Mouse (Mus musculus) ES-E14 (cell line): Measurements from ENCODE around the gene Gm28048. TPM values are rescaled to one million over a fixed set of nuclear protein-coding genes. Genes with fewer than 3 reads are reported as not detected.

Experiments used
- DNase-seq: peaks from one replicate; pipeline ENCODE4 v3.0.0-alpha.2; 2013; ENCODE audit warnings: low read depth, low spot score
- H3K27ac ChIP-seq: 2 replicates; pipeline ENCODE4 v1.5.1; 2012; ENCODE audit warnings: low read depth, mild to moderate bottlenecking, low read length, moderate library complexity, mixed read lengths; ENCODE audit not compliant: poor library complexity, insufficient read depth, severe bottlenecking
- H3K36me3 ChIP-seq: 2 replicates; pipeline ENCODE4 v1.6.1; 2012; ENCODE audit warnings: mild to moderate bottlenecking, low read length, moderate library complexity, mixed read lengths; ENCODE audit not compliant: control insufficient read depth, poor library complexity, insufficient read depth, severe bottlenecking
- H3K4me1 ChIP-seq, 2 experiments: fragments of 150-350 bp in 1 of 2; sonication (generic) in 1 of 2; 2 replicates each; pipeline ENCODE4 v1.6.1; 2012; ENCODE audit warnings: low read length in 2 of 2, mild to moderate bottlenecking in 1 of 2, mixed read lengths in 1 of 2; ENCODE audit not compliant: control insufficient read depth in 2 of 2, insufficient read depth in 2 of 2, poor library complexity in 1 of 2
- H3K4me3 ChIP-seq, 2 experiments: fragments of 150-350 bp in 1 of 2; sonication (generic) in 1 of 2; 2 replicates each; pipeline ENCODE4 v1.5.1; 2012; ENCODE audit warnings: low read length in 2 of 2, low read depth in 1 of 2, mild to moderate bottlenecking in 1 of 2, mixed read lengths in 1 of 2; ENCODE audit not compliant: insufficient read depth in 1 of 2, poor library complexity in 1 of 2, severe bottlenecking in 1 of 2
- H3K9ac ChIP-seq: 2 replicates; pipeline ENCODE4 v1.6.1; 2012; ENCODE audit warnings: low read depth, mild to moderate bottlenecking, low read length, mixed read lengths; ENCODE audit not compliant: poor library complexity, insufficient read depth, severe bottlenecking
- H3K9me3 ChIP-seq: fragments of 150-350 bp; sonication (generic); 2 replicates; pipeline ENCODE4 v1.6.1; 2012; ENCODE audit warnings: low read depth, mild to moderate bottlenecking, low read length; ENCODE audit not compliant: control insufficient read depth, insufficient read depth
- CHD2 ChIP-seq: IDR thresholded peaks from 2 replicates; pipeline ENCODE4 v1.6.1; 2014; ENCODE audit warnings: mild to moderate bottlenecking, low read depth, low read length, inconsistent platforms
- HCFC1 ChIP-seq: IDR thresholded peaks from 2 replicates; pipeline ENCODE4 v1.6.1; 2012; ENCODE audit warnings: low read length, inconsistent platforms, borderline replicate concordance; ENCODE audit not compliant: insufficient read depth
- MAFK ChIP-seq: IDR thresholded peaks from 2 replicates; pipeline ENCODE4 v1.6.1; 2014; ENCODE audit warnings: mild to moderate bottlenecking, low read depth, low read length, inconsistent platforms; ENCODE audit not compliant: insufficient read depth
- ZC3H11A ChIP-seq: IDR thresholded peaks from 2 replicates; pipeline ENCODE4 v1.6.1; 2012; ENCODE audit warnings: low read depth, mild to moderate bottlenecking, inconsistent platforms, low read length, borderline replicate concordance
- ZNF384 ChIP-seq: IDR thresholded peaks from 2 replicates; pipeline ENCODE4 v1.6.1; 2012; ENCODE audit warnings: low read depth, low read length, inconsistent platforms
- in situ Hi-C, 2 experiments: fragments of 600-800 bp; cut with MboI; formaldehyde crosslinking; loops; one replicate each; pipeline ENCODE4 v1.15.1; 2025; ENCODE audit warnings: low sequenced_read_pairs in 2 of 2, inconsistent platforms in 1 of 2; ENCODE audit not compliant: unreplicated experiment in 2 of 2
- total RNA-seq: library from RNA; depleted of rRNA; stranded (reverse); fragments of 300-350 nt; gene quantifications from 2 replicates; pipeline ENCODE4 v1.2.3, GENCODE M21; 2012

Gene Gm28048
- total RNA-seq, 1 experiment, result 16.3 TPM

GRCm38 (mm10) chr11:22828988-22829632 is 152.8 kb downstream of the Gm28048 start:
- TF ChIP-seq CHD2 (no peak), ZC3H11A (no peak), MAFK (no peak), ZNF384 (no peak), HCFC1 (no peak)
- no peak overlapping the region for H3K4me3 ChIP-seq
- H3K27ac ChIP-seq, result peak overlapping the region; percentile 41; the same call in 1 of the 2 replicates
- no peak overlapping the region for H3K9ac ChIP-seq
- no peak for DNase-seq
- peaks cover 8% of the 10 kb centered on the region; the same call in 1 of the 2 replicates for H3K36me3 ChIP-seq
- no peaks in the 10 kb centered on the region; the same call in 1 of the 2 replicates for H3K9me3 ChIP-seq
- in situ Hi-C loops, result no loop called here
- H3K4me1 ChIP-seq, result peaks cover 26 to 28% of the 10 kb centered on the region in 2 experiments

DNA sequence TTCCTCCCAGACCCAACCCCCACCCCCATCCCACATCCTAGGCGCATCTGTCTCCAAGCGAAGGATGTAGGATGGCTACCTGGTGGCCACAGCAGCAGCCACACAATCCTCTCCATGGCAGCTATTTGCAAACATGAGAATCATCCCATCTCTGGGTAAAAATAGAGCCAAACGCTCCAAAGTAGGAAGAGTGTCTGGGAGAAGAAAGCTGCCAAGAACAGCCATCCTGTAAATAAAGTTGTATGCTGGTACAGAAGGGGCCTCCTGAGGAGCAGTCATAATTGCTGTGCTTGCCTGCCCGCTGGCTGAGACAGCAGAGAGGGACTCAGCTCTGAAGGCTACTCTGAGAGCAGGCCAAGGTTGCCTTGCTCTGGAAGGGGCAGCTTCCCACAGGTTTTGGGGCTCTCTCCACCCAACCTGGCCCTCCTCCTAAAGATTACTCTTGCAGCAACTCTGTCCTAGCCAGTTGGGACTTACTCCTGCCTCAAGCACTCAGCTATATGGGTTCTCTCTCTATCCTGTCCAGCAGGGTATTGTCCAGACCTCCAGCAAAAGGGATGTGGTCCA is 154.3 kb downstream of the Gm28048 start:
- no peak for DNase-seq
- no peak overlapping the region for H3K9ac ChIP-seq
- H3K36me3 ChIP-seq, result peaks cover 8% of the 10 kb centered on the region; the same call in 1 of the 2 replicates
- H3K4me1 ChIP-seq, result peaks cover 25 to 26% of the 10 kb centered on the region in 2 experiments
- TF ChIP-seq ZC3H11A, result no peak
- no peak for TF ChIP-seq MAFK
- TF ChIP-seq ZNF384, result no peak
- TF ChIP-seq HCFC1, result no peak
- no peak for TF ChIP-seq CHD2
- no peaks in the 10 kb centered on the region; the same call in 1 of the 2 replicates for H3K9me3 ChIP-seq
- in situ Hi-C loops, result no loop called here
- no peak overlapping the region for H3K27ac ChIP-seq
- H3K4me3 ChIP-seq, result no peak overlapping the region

GRCm38 (mm10) chr11:22826665-22827064 is 155.2 kb downstream of the Gm28048 start:
- no peak for DNase-seq
- Histone ChIP-seq H3K4me1 (peaks cover 17 to 21% of the 10 kb centered on the region in 2 experiments), H3K27ac (peak overlapping the region; percentile 2; the same call in 1 of the 2 replicates), H3K36me3 (peaks cover 3% of the 10 kb centered on the region; the same call in 1 of the 2 replicates), H3K9me3 (no peaks in the 10 kb centered on the region; the same call in 1 of the 2 replicates), H3K9ac (no peak overlapping the region), H3K4me3 (no peak overlapping the region)
- TF ChIP-seq ZNF384, result no peak
- TF ChIP-seq CHD2, result no peak
- TF ChIP-seq MAFK, result no peak
- no peak for TF ChIP-seq ZC3H11A
- TF ChIP-seq HCFC1, result no peak
- in situ Hi-C loops, result no loop called here

- Histone ChIP-seq H3K4me1 (peaks cover 14 to 20% of the 10 kb centered on the region in 2 experiments), H3K9ac (no peak overlapping the region), H3K27ac (no peak overlapping the region), H3K36me3 (peaks cover 3% of the 10 kb centered on the region; the same call in 1 of the 2 replicates), H3K9me3 (no peaks in the 10 kb centered on the region; the same call in 1 of the 2 replicates), H3K4me3 (no peak overlapping the region)
- in situ Hi-C loops, result no loop called here
- TF ChIP-seq CHD2 (no peak), ZC3H11A (no peak), MAFK (no peak), ZNF384 (no peak), HCFC1 (no peak)
- no peak for DNase-seq
Observed at GRCm38 (mm10) chr11:22826051-22826450, 155.8 kb downstream of the Gm28048 start.
